Mouse (Mus musculus) lung, postnatal 0 days (tissue): ENCODE measurements around the gene Gid4. TPM values are rescaled to one million over a fixed set of nuclear protein-coding genes. Genes with fewer than 3 reads are reported as not detected.

Experiments used
- ATAC-seq: fragments of 200-750 bp; cut with Nextera tagmentation; 2 replicates; pipeline ENCODE4 v1.8.0; 2017; ENCODE audit warnings: moderate library complexity
- DNase-seq: peaks from one replicate; pipeline ENCODE4 v3.0.0-alpha.2; 2016; ENCODE audit warnings: low spot score
- H3K27ac ChIP-seq: fragments of 300-500 bp; sonication (generic); 2 replicates; pipeline ENCODE4 v1.5.1; 2014; ENCODE audit warnings: antibody characterized with exemption, mild to moderate bottlenecking, low read length, mixed read lengths
- H3K27me3 ChIP-seq: fragments of 300-500 bp; sonication (generic); replicated peaks from 2 replicates; pipeline ENCODE4 v1.6.1; 2014; ENCODE audit warnings: low read length, mixed read lengths; ENCODE audit not compliant: insufficient read depth
- H3K36me3 ChIP-seq: fragments of 300-500 bp; sonication (generic); 2 replicates; pipeline ENCODE4 v1.6.1; 2014; ENCODE audit warnings: low read length, mixed read lengths; ENCODE audit not compliant: insufficient read depth
- H3K4me1 ChIP-seq: fragments of 300-500 bp; sonication (generic); 2 replicates; pipeline ENCODE4 v1.6.1; 2014; ENCODE audit warnings: antibody characterized with exemption, low read depth, low read length, mixed read lengths; ENCODE audit not compliant: insufficient read depth
- H3K4me2 ChIP-seq: fragments of 300-500 bp; sonication (generic); replicated peaks from 2 replicates; pipeline ENCODE4 v1.6.1; 2014; ENCODE audit warnings: low read depth, mild to moderate bottlenecking, low read length, moderate library complexity, mixed read lengths
- H3K4me3 ChIP-seq: fragments of 300-500 bp; sonication (generic); 2 replicates; pipeline ENCODE4 v1.5.1; 2014; ENCODE audit warnings: low read depth, low read length
- H3K9ac ChIP-seq: fragments of 300-500 bp; sonication (generic); replicated peaks from 2 replicates; pipeline ENCODE4 v1.6.1; 2014; ENCODE audit warnings: low read depth, mild to moderate bottlenecking
- H3K9me3 ChIP-seq: fragments of 300-500 bp; sonication (generic); 2 replicates; pipeline ENCODE4 v1.6.1; 2016; ENCODE audit warnings: low read length, mixed read lengths
- CTCF ChIP-seq: IDR thresholded peaks from 2 replicates; pipeline ENCODE4 v1.5.1; 2016; ENCODE audit warnings: antibody characterized with exemption, mild to moderate bottlenecking
- EP300 ChIP-seq: IDR thresholded peaks from 2 replicates; pipeline ENCODE4 v1.6.1; 2016; ENCODE audit warnings: antibody characterized with exemption, mild to moderate bottlenecking, control low read depth
- WGBS: fragments of 180-500 bp; shearing (Covaris S2); extraction: QIAGEN DNeasy Blood & Tissue Kit; methylation state at CpG from one replicate; pipeline ENCODE4 v1.1.7; 2014; 5-methylcytosine and 5-hydroxymethylcytosine counted together
- polyA plus RNA-seq: library from polyadenylated mRNA; unstranded; fragments of >200 nt; fragmentation: Nextera tagmentation; extraction: Ambion mirVana; gene quantifications from 2 replicates; pipeline ENCODE4 v1.2.1, GENCODE M21; 2015

Gene Gid4
- polyA plus RNA-seq, 1 experiment from 2014 or later: 12.6 TPM

DNA sequence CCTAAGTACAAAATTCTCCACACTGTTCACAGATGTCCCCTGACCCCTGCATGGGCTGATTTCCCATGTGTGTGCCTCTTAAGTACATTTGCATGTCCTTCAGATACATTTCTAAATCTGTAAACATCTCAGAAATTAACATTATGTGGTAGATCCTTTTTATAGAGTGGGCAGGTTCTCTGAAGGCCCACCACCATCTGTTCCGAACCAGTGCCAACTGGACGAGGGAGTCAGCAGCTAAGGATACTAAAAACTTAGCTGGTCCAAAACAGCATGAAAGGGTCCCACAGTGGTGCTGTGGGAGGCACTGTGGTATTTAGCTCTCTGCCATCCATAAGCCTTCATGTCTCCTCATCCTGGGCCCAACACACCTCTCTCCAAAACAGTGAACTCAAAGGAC is 19.8 kb upstream of the Gid4 start:
- no peaks in the 10 kb centered on the region for H3K27me3 ChIP-seq
- no peak for ATAC-seq
- DNase-seq: no peak
- TF ChIP-seq EP300 (no peak), CTCF (no peak)
- WGBS: 92% methylated on average over 2 of the region's 2 CpGs
- H3K4me3 ChIP-seq: no peak overlapping the region
- H3K27ac ChIP-seq: no peak overlapping the region
- H3K9ac ChIP-seq: no peak overlapping the region
- H3K36me3 ChIP-seq: 0 out of 2 replicates have a peak, but pooled peaks cover 12% of the 10 kb centered on the region
- no peak overlapping the region for H3K4me2 ChIP-seq
- no peaks in the 10 kb centered on the region for H3K4me1 ChIP-seq
- no peaks in the 10 kb centered on the region for H3K9me3 ChIP-seq

DNA sequence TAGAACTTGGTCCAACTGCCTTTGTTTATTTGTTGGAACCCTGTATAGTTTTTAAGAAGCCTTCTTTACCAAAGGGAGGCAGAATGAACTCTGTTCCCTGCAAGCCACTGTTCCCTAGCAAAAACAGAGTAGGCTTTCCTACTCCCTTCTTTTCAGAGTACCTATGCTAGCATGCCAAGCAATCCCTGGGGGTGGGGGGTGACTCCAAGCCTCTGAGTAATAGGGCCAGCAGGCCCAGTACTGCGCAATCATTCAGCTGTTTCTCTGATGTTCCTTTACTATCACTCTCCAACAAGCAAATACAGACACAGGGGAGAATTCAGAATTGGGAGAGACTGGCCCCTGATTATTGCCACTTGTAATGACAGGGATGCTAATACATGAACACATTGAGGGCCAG is 10.3 kb upstream of the Gid4 start:
- Histone ChIP-seq H3K4me1 (no peaks in the 10 kb centered on the region), H3K27me3 (no peaks in the 10 kb centered on the region), H3K36me3 (peaks cover 31% of the 10 kb centered on the region; the same call in 1 of the 2 replicates), H3K4me2 (no peak overlapping the region), H3K9ac (no peak overlapping the region), H3K9me3 (no peaks in the 10 kb centered on the region), H3K27ac (no peak overlapping the region), H3K4me3 (no peak overlapping the region)
- 100% methylated on average over 1 of the region's 1 CpGs for WGBS
- DNase-seq (no peak), ATAC-seq (no peak)
- TF ChIP-seq EP300: no peak
- no peak for TF ChIP-seq CTCF

DNA sequence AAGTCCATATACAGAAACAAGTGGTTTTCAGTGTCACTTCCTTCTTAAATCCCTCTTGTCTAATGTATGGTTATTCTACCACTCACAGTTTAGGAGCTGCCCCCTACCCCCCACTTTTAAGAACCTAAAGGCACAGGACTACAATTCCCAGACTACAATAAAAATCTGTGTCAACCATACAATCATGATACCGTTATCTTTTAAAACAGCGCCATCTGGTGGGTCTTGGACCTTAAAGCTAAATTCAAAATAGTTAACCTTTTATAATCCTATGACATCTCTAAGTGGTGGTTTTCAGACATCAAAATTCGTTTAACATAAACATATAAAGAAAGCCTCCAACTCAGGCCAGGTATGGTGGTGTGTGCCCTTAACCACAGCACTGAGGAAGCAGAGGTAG is 4.8 kb upstream of the Gid4 start:
- no peak for ATAC-seq
- TF ChIP-seq CTCF (peak; percentile 74), EP300 (no peak)
- DNase-seq: peak; percentile 87
- H3K9me3 ChIP-seq: no peaks in the 10 kb centered on the region
- no peak overlapping the region for H3K27ac ChIP-seq
- no peak overlapping the region for H3K9ac ChIP-seq
- H3K27me3 ChIP-seq: no peaks in the 10 kb centered on the region
- no peak overlapping the region for H3K4me2 ChIP-seq
- no peak overlapping the region for H3K4me3 ChIP-seq
- 3% methylated on average over 3 of the region's 3 CpGs for WGBS
- peaks cover 4% of the 10 kb centered on the region; the same call in 1 of the 2 replicates for H3K36me3 ChIP-seq
- no peaks in the 10 kb centered on the region for H3K4me1 ChIP-seq

DNA sequence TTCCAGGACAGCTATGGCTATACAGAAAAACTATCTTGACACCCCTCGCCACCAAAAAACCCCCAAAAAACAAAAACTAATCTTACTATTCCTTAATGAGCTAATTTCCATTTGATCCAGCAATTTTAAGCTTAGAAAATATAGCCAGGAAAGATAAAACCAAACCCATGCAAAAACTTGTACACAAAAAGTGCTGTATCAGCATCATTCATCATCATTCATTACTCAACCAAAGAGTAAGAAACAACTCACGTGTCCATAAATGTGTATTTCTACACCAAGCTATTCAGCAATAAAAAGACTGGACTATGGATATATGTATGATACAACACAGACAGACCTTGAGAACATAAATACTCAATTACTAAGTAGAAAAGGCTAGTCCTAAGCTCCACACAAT is 4.0 kb upstream of the Gid4 start:
- Histone ChIP-seq H3K9me3 (no peaks in the 10 kb centered on the region), H3K4me3 (no peak overlapping the region), H3K36me3 (0 out of 2 replicates have a peak, but pooled peaks cover 4% of the 10 kb centered on the region), H3K27me3 (no peaks in the 10 kb centered on the region), H3K9ac (no peak overlapping the region), H3K4me2 (no peak overlapping the region), H3K4me1 (no peaks in the 10 kb centered on the region), H3K27ac (no peak overlapping the region)
- 88% methylated on average over 2 of the region's 2 CpGs for WGBS
- ATAC-seq: no peak
- TF ChIP-seq EP300: no peak
- no peak for TF ChIP-seq CTCF
- no peak for DNase-seq

DNA sequence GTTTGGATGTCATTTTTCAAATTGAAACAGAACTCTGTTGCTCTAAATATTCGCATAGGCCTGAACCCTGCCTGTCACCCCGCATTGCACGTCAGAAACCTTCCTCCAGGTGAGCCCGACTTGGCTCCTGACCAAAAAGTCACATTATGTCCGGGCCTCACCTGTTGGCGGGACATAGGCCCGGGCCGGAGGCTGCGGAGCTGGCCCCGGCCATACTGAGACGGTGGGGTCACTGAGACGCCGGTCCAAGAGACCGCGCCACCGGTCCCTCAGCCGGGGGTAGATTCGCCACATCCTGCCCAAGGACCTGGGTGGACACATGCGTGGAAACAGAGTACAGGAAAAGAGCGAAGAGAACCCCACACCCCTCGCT is 369 bp upstream of the Gid4 start:
- ATAC-seq (peak; percentile 41), DNase-seq (peak; percentile 71)
- under 1% methylated on average over 21 of the region's 21 CpGs for WGBS
- Histone ChIP-seq H3K27ac (peak overlapping the region; percentile 81), H3K9me3 (no peaks in the 10 kb centered on the region), H3K9ac (peak overlapping the region; percentile 63), H3K4me3 (peak overlapping the region; percentile 87), H3K27me3 (no peaks in the 10 kb centered on the region), H3K4me2 (peak overlapping the region; percentile 75), H3K4me1 (peaks cover 9% of the 10 kb centered on the region; the same call in 1 of the 2 replicates), H3K36me3 (no peaks in the 10 kb centered on the region)
- no peak for TF ChIP-seq EP300
- no peak for TF ChIP-seq CTCF

DNA sequence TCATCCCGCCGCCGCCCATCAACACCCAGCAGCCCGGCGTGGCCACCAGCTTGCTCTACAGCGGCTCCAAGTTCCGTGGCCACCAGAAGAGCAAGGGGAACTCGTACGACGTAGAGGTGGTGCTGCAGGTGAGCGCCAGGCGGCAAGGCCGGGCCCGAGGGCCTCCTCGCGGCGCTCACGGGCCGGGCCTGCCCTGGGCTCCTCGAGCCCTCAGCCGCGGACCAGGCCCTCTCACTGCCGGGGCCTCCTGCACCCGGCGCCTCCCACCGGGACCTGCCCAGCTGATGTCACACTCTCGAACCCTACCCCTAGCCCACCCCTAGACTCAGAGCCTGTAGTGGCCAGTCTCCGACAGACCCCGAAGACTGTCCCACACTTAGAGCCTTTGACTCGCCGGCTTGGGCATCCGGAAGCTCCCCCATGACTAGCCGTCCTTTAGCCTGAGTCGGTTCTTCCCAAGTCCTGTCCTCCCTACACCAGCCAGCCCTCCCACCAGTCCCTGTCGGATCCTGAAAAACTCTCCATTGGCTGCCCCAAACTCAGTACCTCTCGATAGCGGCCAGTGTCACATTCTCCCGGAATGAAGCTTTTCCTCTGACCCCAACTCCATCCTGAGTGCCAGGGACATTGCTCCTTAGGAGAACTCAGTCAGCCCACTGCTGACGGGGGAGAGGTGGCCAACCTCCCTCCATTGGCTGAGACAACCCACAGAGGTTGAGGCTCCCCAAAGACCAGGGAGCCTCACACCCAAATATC is 950 bp downstream of the Gid4 start, which contains the start of gene Atpaf2:
Atpaf2 (minus strand) TSS at position 741 of the 756 bp plus-strand sequence.
- Histone ChIP-seq H3K4me3 (peak within 1 kb of the TSS; percentile 87), H3K9me3 (no peaks in the 10 kb centered on the region), H3K4me2 (peak within 1 kb of the TSS; percentile 91), H3K4me1 (peaks cover 9% of the 10 kb centered on the region; the same call in 1 of the 2 replicates), H3K9ac (peak within 1 kb of the TSS; percentile 72), H3K27me3 (no peaks in the 10 kb centered on the region), H3K27ac (peak within 1 kb of the TSS; percentile 81), H3K36me3 (no peaks in the 10 kb centered on the region)
- under 1% methylated on average over 27 of the region's 39 CpGs for WGBS
- TF ChIP-seq CTCF (no peak), EP300 (no peak)
- DNase-seq (peak; percentile 51), ATAC-seq (peak; percentile 22)
